Mouse (Mus musculus): Measurements from ENCODE around the gene Nlrp4f. TPM values are rescaled to one million over a fixed set of nuclear protein-coding genes. Genes with fewer than 3 reads are reported as not detected.
A peak's percentile ranks its signal among the peaks of the same experiment; 100 is the strongest.

Gene Nlrp4f
- total and polyA plus RNA-seq, 2 experiments from 2014 or later, result not detected

GRCm38 (mm10) chr13:65240509-65241098 lies 34.8 kb upstream of the Nlrp4f start:
- Histone ChIP-seq H3K4me1 (ENCODE audit: control insufficient read depth, insufficient read depth) (peaks cover 9% of the 10 kb centered on the region), H3K27ac (ENCODE audit: low read depth) (peak overlapping the region; percentile 97)

GRCm38 (mm10) chr13:65237211-65237610 lies 31.4 kb upstream of the Nlrp4f start:
- 69% methylated on average over 9 of the region's 9 CpGs for WGBS
- DNase-seq (ENCODE audit: low spot score) (no peak), ATAC-seq (ENCODE audit: insufficient read depth, low read depth) (no peak)
- Histone ChIP-seq H3K9ac (replicated peaks; ENCODE audit: low read depth, low read length) (no peak overlapping the region), H3K4me3 (ENCODE audit: low read depth, low read length) (no peak overlapping the region), H3K4me1 (ENCODE audit: control insufficient read depth, insufficient read depth) (peaks cover 5% of the 10 kb centered on the region), H3K4me2 (ENCODE audit: low read depth, low read length) (no peak overlapping the region), H3K36me3 (replicated peaks; ENCODE audit: control insufficient read depth, insufficient read depth, low read length) (no peaks in the 10 kb centered on the region), H3K27ac (ENCODE audit: low read depth) (no peak overlapping the region), H3K9me3 (replicated peaks; ENCODE audit: control insufficient read depth, low read length) (no peaks in the 10 kb centered on the region), H3K27me3 (ENCODE audit: control insufficient read depth, insufficient read depth, low read length) (no peaks in the 10 kb centered on the region)
- TF ChIP-seq EP300 (IDR thresholded peaks at IDR 0.05; ENCODE audit: low read depth), result no peak
- TF ChIP-seq CTCF (IDR thresholded peaks at IDR 0.05; ENCODE audit: low read depth), result no peak

More at GRCm38 (mm10) chr13:65240509-65241098, 34.8 kb upstream of the Nlrp4f start:
- H3K4me2 ChIP-seq (ENCODE audit: low read depth, low read length), result peak overlapping the region; percentile 99
- WGBS, result under 1% methylated on average over 28 of the region's 28 CpGs
- DNase-seq (ENCODE audit: low spot score), result peak; percentile 96
- H3K27me3 ChIP-seq (ENCODE audit: control insufficient read depth, insufficient read depth, low read length), result no peaks in the 10 kb centered on the region
- H3K4me3 ChIP-seq (ENCODE audit: low read depth, low read length), result peak overlapping the region; percentile 84
- H3K36me3 ChIP-seq (replicated peaks; ENCODE audit: control insufficient read depth, insufficient read depth, low read length), result no peaks in the 10 kb centered on the region
- H3K9me3 ChIP-seq (replicated peaks; ENCODE audit: control insufficient read depth, low read length), result no peaks in the 10 kb centered on the region
- peak overlapping the region; percentile 66 for H3K9ac ChIP-seq (replicated peaks; ENCODE audit: low read depth, low read length)
- no peak for TF ChIP-seq CTCF (IDR thresholded peaks at IDR 0.05; ENCODE audit: low read depth)
- TF ChIP-seq EP300 (IDR thresholded peaks at IDR 0.05; ENCODE audit: low read depth), result no peak
- ATAC-seq (ENCODE audit: insufficient read depth, low read depth), result peak; percentile 91

- DNase-seq (ENCODE audit: low spot score), result no peak
- no peak overlapping the region for H3K9ac ChIP-seq (replicated peaks; ENCODE audit: low read depth, low read length)
Observed at GRCm38 (mm10) chr13:65226657-65227056, 20.9 kb upstream of the Nlrp4f start.

GRCm38 (mm10) chr13:65225945-65226344 lies 20.2 kb upstream of the Nlrp4f start:
- TF ChIP-seq EP300 (IDR thresholded peaks at IDR 0.05; ENCODE audit: low read depth) (no peak), CTCF (IDR thresholded peaks at IDR 0.05; ENCODE audit: low read depth) (no peak)
- H3K9me3 ChIP-seq (replicated peaks; ENCODE audit: control insufficient read depth, low read length), result no peaks in the 10 kb centered on the region
- no peak overlapping the region for H3K27ac ChIP-seq (ENCODE audit: low read depth)
- H3K36me3 ChIP-seq (replicated peaks; ENCODE audit: control insufficient read depth, insufficient read depth, low read length), result no peaks in the 10 kb centered on the region
- no peak overlapping the region for H3K9ac ChIP-seq (replicated peaks; ENCODE audit: low read depth, low read length)
- ATAC-seq (ENCODE audit: insufficient read depth, low read depth) (no peak), DNase-seq (ENCODE audit: low spot score) (no peak)
- no peaks in the 10 kb centered on the region for H3K4me1 ChIP-seq (ENCODE audit: control insufficient read depth, insufficient read depth)
- no peak overlapping the region for H3K4me3 ChIP-seq (ENCODE audit: low read depth, low read length)
- no peaks in the 10 kb centered on the region for H3K27me3 ChIP-seq (ENCODE audit: control insufficient read depth, insufficient read depth, low read length)
- 56% methylated on average over 6 of the region's 6 CpGs for WGBS
- H3K4me2 ChIP-seq (ENCODE audit: low read depth, low read length), result no peak overlapping the region

More at GRCm38 (mm10) chr13:65226657-65227056, 20.9 kb upstream of the Nlrp4f start:
- Histone ChIP-seq H3K9me3 (replicated peaks; ENCODE audit: control insufficient read depth, low read length) (no peaks in the 10 kb centered on the region), H3K36me3 (replicated peaks; ENCODE audit: control insufficient read depth, insufficient read depth, low read length) (no peaks in the 10 kb centered on the region), H3K4me1 (ENCODE audit: control insufficient read depth, insufficient read depth) (no peaks in the 10 kb centered on the region), H3K4me2 (ENCODE audit: low read depth, low read length) (no peak overlapping the region), H3K27me3 (ENCODE audit: control insufficient read depth, insufficient read depth, low read length) (no peaks in the 10 kb centered on the region), H3K4me3 (ENCODE audit: low read depth, low read length) (no peak overlapping the region), H3K27ac (ENCODE audit: low read depth) (no peak overlapping the region)
- WGBS, result 61% methylated on average over 2 of the region's 2 CpGs
- no peak for TF ChIP-seq CTCF (IDR thresholded peaks at IDR 0.05; ENCODE audit: low read depth)
- no peak for TF ChIP-seq EP300 (IDR thresholded peaks at IDR 0.05; ENCODE audit: low read depth)
- no peak for ATAC-seq (ENCODE audit: insufficient read depth, low read depth)

GRCm38 (mm10) chr13:65200667-65201066 lies 5.1 kb downstream of the Nlrp4f start:
- H3K4me1 ChIP-seq (ENCODE audit: control insufficient read depth, insufficient read depth), result no peaks in the 10 kb centered on the region
- 53% methylated on average over 1 of the region's 1 CpGs for WGBS

More at GRCm38 (mm10) chr13:65200667-65201066, 5.1 kb downstream of the Nlrp4f start:
- no peak overlapping the region for H3K4me2 ChIP-seq (ENCODE audit: low read depth, low read length)
- ATAC-seq (ENCODE audit: insufficient read depth, low read depth) (no peak), DNase-seq (ENCODE audit: low spot score) (no peak)
- H3K9ac ChIP-seq (replicated peaks; ENCODE audit: low read depth, low read length), result no peak overlapping the region
- H3K36me3 ChIP-seq (replicated peaks; ENCODE audit: control insufficient read depth, insufficient read depth, low read length), result no peaks in the 10 kb centered on the region
- H3K9me3 ChIP-seq (replicated peaks; ENCODE audit: control insufficient read depth, low read length), result no peaks in the 10 kb centered on the region
- H3K27me3 ChIP-seq (ENCODE audit: control insufficient read depth, insufficient read depth, low read length), result no peaks in the 10 kb centered on the region
- no peak for TF ChIP-seq EP300 (IDR thresholded peaks at IDR 0.05; ENCODE audit: low read depth)
- TF ChIP-seq CTCF (IDR thresholded peaks at IDR 0.05; ENCODE audit: low read depth), result no peak
- no peak overlapping the region for H3K4me3 ChIP-seq (ENCODE audit: low read depth, low read length)
- no peak overlapping the region for H3K27ac ChIP-seq (ENCODE audit: low read depth)

Data from heart, postnatal 0 days (tissue).